Mouse (Mus musculus) monocyte, adult 2 months (primary cell): ENCODE data around the gene Cenpw.
A peak's percentile ranks its signal among the peaks of the same experiment; 100 is the strongest.

Experiments
- DNase-seq, 2 experiments: peaks; one replicate each; pipeline ENCODE4 v3.0.0; 2022; ENCODE audit warnings: low spot score in 2 of 2, low read depth in 1 of 2

The Cenpw gene

GRCm38 (mm10) chr10:30199916-30200826, at the start of gene Cenpw:
Cenpw (minus strand) TSS chr10:30200560.
- peak; percentile 82 to 83 for DNase-seq

GRCm38 (mm10) chr10:30249654-30250053, 49.3 kb upstream of the Cenpw start:
- no peak for DNase-seq

- no peak for DNase-seq
These were observed 859 bp downstream of the Cenpw start for GRCm38 (mm10) chr10:30199501-30199900.

GRCm38 (mm10) chr10:30167700-30168099, 32.7 kb downstream of the Cenpw start:
- no peak for DNase-seq
